Mouse (Mus musculus) brain, embryonic 14.5 days (tissue): Measurements from ENCODE around the gene Dpp6.

ENCODE experiments used
- CTCF ChIP-seq: fragments of 200-500 bp; IDR thresholded peaks from 2 replicates; pipeline ENCODE4 v1.5.1; 2012; ENCODE audit warnings: inconsistent platforms, mild to moderate bottlenecking, moderate library complexity, borderline replicate concordance; ENCODE audit not compliant: insufficient read depth, insufficient read length; ENCODE audit errors: extremely low read depth
- POLR2A ChIP-seq: fragments of 200-500 bp; IDR thresholded peaks from 2 replicates; pipeline ENCODE4 v1.6.1; 2012; ENCODE audit warnings: mild to moderate bottlenecking, inconsistent platforms, borderline replicate concordance; ENCODE audit not compliant: poor library complexity, insufficient read depth, insufficient read length, severe bottlenecking; ENCODE audit errors: extremely low read depth

- TF ChIP-seq CTCF (no peak), POLR2A (no peak)
Measured at GRCm38 (mm10) chr5:27490942-27491341, 673.9 kb downstream of the Dpp6 start.
